In the genomic region with DNA sequence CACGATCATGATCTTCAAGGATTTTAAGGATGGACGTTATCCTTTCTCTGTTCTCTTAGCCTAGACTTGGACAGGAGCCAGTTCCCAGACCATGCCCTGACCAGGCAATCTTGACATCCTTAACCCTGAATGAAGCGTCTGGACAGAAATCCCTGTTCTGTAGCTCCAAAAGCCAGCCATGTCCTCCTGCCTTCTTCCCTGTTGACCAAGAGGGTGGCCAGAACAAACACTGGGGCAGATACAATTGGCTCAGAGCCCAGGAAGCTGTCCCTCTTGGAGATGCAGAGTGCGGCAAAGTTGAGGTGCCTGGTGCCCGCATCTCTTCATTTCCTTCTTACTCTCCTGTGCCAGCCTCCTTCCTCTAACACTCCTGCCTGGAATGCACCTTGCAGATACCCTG, we compare ENCODE assay signal across 21 mouse cellular contexts. TPM values are rescaled to one million over a fixed set of nuclear protein-coding genes. Genes with fewer than 3 reads are reported as not detected.
A peak's percentile ranks its signal among the peaks of the same experiment; 100 is the strongest.
DNase-seq lines count a peak whose midpoint lies in the region; ATAC-seq and TF ChIP-seq lines count a peak whose summit lies in the region.
"Had no signal": no experiment of that assay in that cellular context is flagged by ENCODE, and none has a peak within 500 bp of the region (broad histone marks: within the 10 kb centered on the region; RNA-seq: fewer than 3 reads in every experiment).

No protein-coding gene starts in this region.

- H3K27ac ChIP-seq in testis, adult 2 months (ENCODE audit: control insufficient read depth, insufficient read depth, low read depth, low read length) = no peak overlapping the region
- no peak overlapping the region for H3K27ac ChIP-seq in lung, postnatal 0 days (ENCODE audit: low read length)
- no peak overlapping the region for H3K27ac ChIP-seq in hindbrain, embryonic 12.5 days
- H3K27ac ChIP-seq in limb, embryonic 10.5 days = no peak overlapping the region
- H3K27ac ChIP-seq: embryonic facial prominence, embryonic 12.5 days; heart, embryonic 10.5 days; hindbrain, embryonic 13.5 days; kidney, postnatal 0 days had no signal

- peak overlapping the region; percentile 80 for H3K4me3 ChIP-seq in testis, adult 2 months (ENCODE audit: control insufficient read depth, low read depth, low read length)
- H3K4me3 ChIP-seq in lung, postnatal 0 days (ENCODE audit: low read depth, low read length) = no peak overlapping the region
- H3K4me3 ChIP-seq in hindbrain, embryonic 12.5 days = no peak overlapping the region
- no peak overlapping the region for H3K4me3 ChIP-seq in limb, embryonic 10.5 days
- H3K4me3 ChIP-seq: embryonic facial prominence, embryonic 12.5 days; heart, embryonic 10.5 days; hindbrain, embryonic 13.5 days; limb, embryonic 15.5 days; midbrain, embryonic 10.5 days had no signal

- no peak for TF ChIP-seq CTCF in testis, adult 2 months (IDR thresholded peaks at IDR 0.05; ENCODE audit: control insufficient read depth, insufficient read depth, insufficient replicate concordance, low read depth, low read length)
- TF ChIP-seq CTCF in lung, postnatal 0 days (IDR thresholded peaks at IDR 0.05) = no peak

- ATAC-seq in lung, postnatal 0 days = no peak
- ATAC-seq in hindbrain, embryonic 12.5 days (ENCODE audit: low FRiP score) = no peak
- ATAC-seq: forebrain, postnatal 0 days had no signal

- 29% methylated on average over 5 of the region's 5 CpGs for WGBS in lung, postnatal 0 days
- WGBS in hindbrain, embryonic 12.5 days = 73% methylated on average over 5 of the region's 5 CpGs
- WGBS in limb, embryonic 10.5 days = 83% methylated on average over 5 of the region's 5 CpGs

- DNase-seq in heart, postnatal 4 days = peak; percentile 30
- DNase-seq in heart, adult 9 months (ENCODE audit: low spot score in 2 of 2) = no peak
- DNase-seq in testis, postnatal 10 days (ENCODE audit: low spot score) = no peak
- peak; percentile 70 for DNase-seq in lung, postnatal 0 days (ENCODE audit: low spot score)
- no peak for DNase-seq in limb, embryonic 10.5 days (ENCODE audit: low spot score)
- DNase-seq: cerebellum, adult 18-20 months; cerebellum, postnatal 14 days; forebrain, postnatal 0 days; gastrocnemius, postnatal 36 days; kidney, adult 11 months; layer of hippocampus, adult 9-11 months; right cerebral cortex, postnatal 14 days; thymus, postnatal 25 days had no signal

- peaks cover 18% of the 10 kb centered on the region for H3K4me1 ChIP-seq in testis, adult 2 months (ENCODE audit: control insufficient read depth, insufficient read depth, low read length)
- H3K4me1 ChIP-seq in lung, postnatal 0 days (ENCODE audit: insufficient read depth, low read depth, low read length) = peaks cover 44% of the 10 kb centered on the region
- H3K4me1 ChIP-seq in hindbrain, embryonic 12.5 days = peaks cover 61% of the 10 kb centered on the region
- peaks cover 49% of the 10 kb centered on the region for H3K4me1 ChIP-seq in limb, embryonic 10.5 days

- no peaks in the 10 kb centered on the region for H3K36me3 ChIP-seq in testis, adult 2 months (ENCODE audit: control insufficient read depth, insufficient read depth, low read length)
- H3K36me3 ChIP-seq in lung, postnatal 0 days (ENCODE audit: insufficient read depth, low read length) = no peaks in the 10 kb centered on the region
- H3K36me3 ChIP-seq in hindbrain, embryonic 12.5 days = peaks cover 3% of the 10 kb centered on the region; the same call in 1 of the 2 replicates
- peaks cover 11% of the 10 kb centered on the region for H3K36me3 ChIP-seq in limb, embryonic 10.5 days

- no peak overlapping the region for H3K9ac ChIP-seq in lung, postnatal 0 days (replicated peaks; ENCODE audit: low read depth)
- no peak overlapping the region for H3K9ac ChIP-seq in hindbrain, embryonic 12.5 days
- H3K9ac ChIP-seq: embryonic facial prominence, embryonic 12.5 days; forebrain, postnatal 0 days; hindbrain, embryonic 13.5 days; limb, embryonic 15.5 days had no signal

- H3K27me3 ChIP-seq in testis, adult 2 months (ENCODE audit: control insufficient read depth, insufficient read depth, low read length) = peaks cover 2% of the 10 kb centered on the region; the same call in 1 of the 2 replicates
- no peaks in the 10 kb centered on the region for H3K27me3 ChIP-seq in lung, postnatal 0 days (replicated peaks; ENCODE audit: insufficient read depth, low read length)
- peaks cover 37% of the 10 kb centered on the region for H3K27me3 ChIP-seq in hindbrain, embryonic 12.5 days
- H3K27me3 ChIP-seq in limb, embryonic 10.5 days (ENCODE audit: low read depth, poor library complexity, severe bottlenecking) = peaks cover 20% of the 10 kb centered on the region
- H3K27me3 ChIP-seq: embryonic facial prominence, embryonic 12.5 days; limb, embryonic 15.5 days had no signal

- TF ChIP-seq EP300 in lung, postnatal 0 days (IDR thresholded peaks at IDR 0.05) = no peak

- no peak overlapping the region for H3K4me2 ChIP-seq in lung, postnatal 0 days (replicated peaks; ENCODE audit: low read depth, low read length)
- no peak overlapping the region for H3K4me2 ChIP-seq in hindbrain, embryonic 12.5 days (replicated peaks)
- H3K4me2 ChIP-seq: embryonic facial prominence, embryonic 12.5 days; limb, embryonic 15.5 days had no signal

- TF ChIP-seq POLR2A in testis, adult 2 months (IDR thresholded peaks at IDR 0.05; ENCODE audit: control insufficient read depth, low read depth, low read length) = no peak

- no peaks in the 10 kb centered on the region for H3K9me3 ChIP-seq in lung, postnatal 0 days (ENCODE audit: low read length)
- H3K9me3 ChIP-seq in hindbrain, embryonic 12.5 days (replicated peaks) = no peaks in the 10 kb centered on the region
- H3K9me3 ChIP-seq in limb, embryonic 10.5 days (replicated peaks) = no peaks in the 10 kb centered on the region
- H3K9me3 ChIP-seq: embryonic facial prominence, embryonic 12.5 days; heart, embryonic 10.5 days; hindbrain, embryonic 13.5 days; limb, embryonic 15.5 days; midbrain, embryonic 10.5 days had no signal

RNA-seq across cellular contexts. Expression of a gene that starts 3.2 kb away (rescaled TPM):
- total RNA-seq in heart, postnatal 4 days (2021) = 100 to 1,000 TPM; 303 to 328 TPM
- polyA plus RNA-seq in testis, adult 2 months (2012; rRNA removed) = 1.6 and 2.3 TPM in 2 replicates
- polyA plus RNA-seq in lung, postnatal 0 days (2015; fragmentation: Nextera tagmentation; extraction: Ambion mirVana) = 151 and 163 TPM in 2 replicates
- polyA plus RNA-seq in hindbrain, embryonic 12.5 days (2016; fragmentation: Nextera tagmentation; extraction: Ambion mirVana) = 12.7 and 15.4 TPM in 2 replicates
- polyA plus RNA-seq in limb, embryonic 10.5 days (2016; fragmentation: Nextera tagmentation; extraction: Ambion mirVana) = 5.3 and 8.9 TPM in 2 replicates

RNA-seq across cellular contexts. Expression of a gene that starts 19.1 kb away (rescaled TPM):
- total RNA-seq in heart, postnatal 4 days (2021) = 100 to 1,000 TPM; 357 to 371 TPM
- polyA plus RNA-seq in testis, adult 2 months (2012; rRNA removed) = 442 and 506 TPM in 2 replicates
- polyA plus RNA-seq in lung, postnatal 0 days (2015; fragmentation: Nextera tagmentation; extraction: Ambion mirVana) = 153 and 159 TPM in 2 replicates
- 352 and 372 TPM in 2 replicates for polyA plus RNA-seq in hindbrain, embryonic 12.5 days (2016; fragmentation: Nextera tagmentation; extraction: Ambion mirVana)
- 563 and 631 TPM in 2 replicates for polyA plus RNA-seq in limb, embryonic 10.5 days (2016; fragmentation: Nextera tagmentation; extraction: Ambion mirVana)

RNA-seq across cellular contexts. Expression of a gene that starts 32.2 kb away (rescaled TPM):
- 1 to 10 TPM; 8.3 to 9.6 TPM for total RNA-seq in heart, postnatal 4 days (2021)
- polyA plus RNA-seq in testis, adult 2 months (2012; rRNA removed) = 38.2 and 38.6 TPM in 2 replicates
- polyA plus RNA-seq in lung, postnatal 0 days (2015; fragmentation: Nextera tagmentation; extraction: Ambion mirVana) = 12.8 and 13.6 TPM in 2 replicates
- polyA plus RNA-seq in hindbrain, embryonic 12.5 days (2016; fragmentation: Nextera tagmentation; extraction: Ambion mirVana) = 32.3 and 35.7 TPM in 2 replicates
- 49.6 and 49.7 TPM in 2 replicates for polyA plus RNA-seq in limb, embryonic 10.5 days (2016; fragmentation: Nextera tagmentation; extraction: Ambion mirVana)

RNA-seq across cellular contexts. Expression of a gene that starts 44.2 kb away (rescaled TPM):
- total RNA-seq in heart, postnatal 4 days (2021) = 10 to 100 TPM; 62.5 to 63.8 TPM
- polyA plus RNA-seq in testis, adult 2 months (2012; rRNA removed) = 14.0 and 14.5 TPM in 2 replicates
- 81.8 and 84.7 TPM in 2 replicates for polyA plus RNA-seq in lung, postnatal 0 days (2015; fragmentation: Nextera tagmentation; extraction: Ambion mirVana)
- polyA plus RNA-seq in hindbrain, embryonic 12.5 days (2016; fragmentation: Nextera tagmentation; extraction: Ambion mirVana) = 174 and 185 TPM in 2 replicates
- 229 and 233 TPM in 2 replicates for polyA plus RNA-seq in limb, embryonic 10.5 days (2016; fragmentation: Nextera tagmentation; extraction: Ambion mirVana)

RNA-seq across cellular contexts. Expression of a gene that starts 56.5 kb away (rescaled TPM):
- 10 to 100 TPM; 15.4 to 16.6 TPM for total RNA-seq in heart, postnatal 4 days (2021)
- polyA plus RNA-seq in testis, adult 2 months (2012; rRNA removed) = 4.9 and 5.7 TPM in 2 replicates
- 28.6 and 30.5 TPM in 2 replicates for polyA plus RNA-seq in lung, postnatal 0 days (2015; fragmentation: Nextera tagmentation; extraction: Ambion mirVana)
- 17.0 and 17.1 TPM in 2 replicates for polyA plus RNA-seq in hindbrain, embryonic 12.5 days (2016; fragmentation: Nextera tagmentation; extraction: Ambion mirVana)
- 37.1 and 37.5 TPM in 2 replicates for polyA plus RNA-seq in limb, embryonic 10.5 days (2016; fragmentation: Nextera tagmentation; extraction: Ambion mirVana)

Comparison
In these comparisons a context has a peak if more than half of its experiments do, and no peak if none do; other contexts are left out.
1. DNase-seq: peak in heart, postnatal 4 days (single experiment) and lung, postnatal 0 days (single experiment); none in heart, adult 9 months (0 of 2), testis, postnatal 10 days (single experiment) and limb, embryonic 10.5 days (single experiment).